Mouse (Mus musculus): ENCODE results near the gene Nfkb2.

The Nfkb2 gene

GRCm38 (mm10) chr19:46308303-46308702, 4.2 kb downstream of the Nfkb2 start:
- peak in 1 of 2 experiments; percentile 11 for DNase-seq (ENCODE audit: inconsistent age in 2 of 2, low spot score in 1 of 2)

GRCm38 (mm10) chr19:46308706-46309435, 4.8 kb downstream of the Nfkb2 start:
- peak; percentile 82 to 91 for DNase-seq (ENCODE audit: inconsistent age in 2 of 2, low spot score in 1 of 2)

- DNase-seq (ENCODE audit: inconsistent age in 2 of 2, low spot score in 1 of 2): peak in 1 of 2 experiments; percentile 16
These were observed 5.7 kb downstream of the Nfkb2 start for GRCm38 (mm10) chr19:46309651-46310305.

- peak; percentile 11 to 23 for DNase-seq (ENCODE audit: inconsistent age in 2 of 2, low spot score in 1 of 2)
These were observed 6.3 kb downstream of the Nfkb2 start for GRCm38 (mm10) chr19:46310312-46310865.

- DNase-seq (ENCODE audit: inconsistent age in 2 of 2, low spot score in 1 of 2): peak; percentile 5 to 31
These were observed 7.2 kb downstream of the Nfkb2 start for GRCm38 (mm10) chr19:46311341-46311740.

GRCm38 (mm10) chr19:46312566-46312965, 8.4 kb downstream of the Nfkb2 start:
- peak in 1 of 2 experiments; percentile 10 for DNase-seq (ENCODE audit: inconsistent age in 2 of 2, low spot score in 1 of 2)

GRCm38 (mm10) chr19:46313116-46313515, 9.0 kb downstream of the Nfkb2 start:
- peak; percentile 3 to 21 for DNase-seq (ENCODE audit: inconsistent age in 2 of 2, low spot score in 1 of 2)

- peak in 1 of 2 experiments; percentile 5 for DNase-seq (ENCODE audit: inconsistent age in 2 of 2, low spot score in 1 of 2)
These were observed 9.5 kb downstream of the Nfkb2 start for GRCm38 (mm10) chr19:46313591-46313990.

GRCm38 (mm10) chr19:46314151-46314601, 10.1 kb downstream of the Nfkb2 start:
- DNase-seq (ENCODE audit: inconsistent age in 2 of 2, low spot score in 1 of 2): peak in 1 of 2 experiments; percentile 30

GRCm38 (mm10) chr19:46314872-46315742, 11.0 kb downstream of the Nfkb2 start:
- peak in 1 of 2 experiments; percentile 17 for DNase-seq (ENCODE audit: inconsistent age in 2 of 2, low spot score in 1 of 2)

- peak in 1 of 2 experiments; percentile 3 for DNase-seq (ENCODE audit: inconsistent age in 2 of 2, low spot score in 1 of 2)
These were observed 11.9 kb downstream of the Nfkb2 start for GRCm38 (mm10) chr19:46315752-46316610.

- DNase-seq (ENCODE audit: inconsistent age in 2 of 2, low spot score in 1 of 2): peak in 1 of 2 experiments; percentile 5
These were observed 12.9 kb downstream of the Nfkb2 start for GRCm38 (mm10) chr19:46316846-46317545.

- no peak for DNase-seq (ENCODE audit: inconsistent age in 2 of 2, low spot score in 1 of 2)
These were observed 13.4 kb downstream of the Nfkb2 start for GRCm38 (mm10) chr19:46317546-46317885.

GRCm38 (mm10) chr19:46318031-46318471, 13.9 kb downstream of the Nfkb2 start:
- DNase-seq (ENCODE audit: inconsistent age in 2 of 2, low spot score in 1 of 2): peak; percentile 35 to 76

GRCm38 (mm10) chr19:46318586-46319378, 14.7 kb downstream of the Nfkb2 start:
- DNase-seq (ENCODE audit: inconsistent age in 2 of 2, low spot score in 1 of 2): peak; percentile 90 to 95

- peak in 1 of 2 experiments; percentile 9 for DNase-seq (ENCODE audit: inconsistent age in 2 of 2, low spot score in 1 of 2)
These were observed 16.1 kb downstream of the Nfkb2 start for GRCm38 (mm10) chr19:46320076-46320785.

- peak in 1 of 2 experiments; percentile 10 for DNase-seq (ENCODE audit: inconsistent age in 2 of 2, low spot score in 1 of 2)
These were observed 17.2 kb downstream of the Nfkb2 start for GRCm38 (mm10) chr19:46321101-46321943.
